Mouse (Mus musculus) bone marrow macrophage, adult 2 months (primary cell): ENCODE data around the gene Uba52. TPM values are rescaled to one million over a fixed set of nuclear protein-coding genes. Genes with fewer than 3 reads are reported as not detected.

Experiments
- H3K27ac ChIP-seq: 2 replicates; pipeline ENCODE4 v1.5.1; 2012; ENCODE audit warnings: low read depth, low read length; ENCODE audit not compliant: insufficient read depth
- H3K4me1 ChIP-seq: 2 replicates; pipeline ENCODE4 v1.6.1; 2012; ENCODE audit warnings: low read length; ENCODE audit not compliant: control insufficient read depth, insufficient read depth
- H3K4me3 ChIP-seq: 2 replicates; pipeline ENCODE4 v1.5.1; 2012; ENCODE audit warnings: mild to moderate bottlenecking, low read length, moderate library complexity; ENCODE audit not compliant: insufficient read depth
- CTCF ChIP-seq: IDR thresholded peaks from 2 replicates; pipeline ENCODE4 v1.5.1; 2012; ENCODE audit warnings: low read depth, mild to moderate bottlenecking, low read length, moderate library complexity
- POLR2A ChIP-seq: IDR thresholded peaks from 2 replicates; pipeline ENCODE4 v1.6.1; 2012; ENCODE audit warnings: mild to moderate bottlenecking, low read depth, low read length, borderline replicate concordance
- polyA plus RNA-seq: library from polyadenylated mRNA; stranded (reverse); fragments of >200 nt; gene quantifications from 2 replicates; pipeline ENCODE4 v1.2.4, GENCODE M21; 2012; ENCODE audit not compliant: missing spikeins, insufficient read depth, insufficient read length

Uba52 gene
- 825 and 873 TPM in 2 replicates for polyA plus RNA-seq

- peak within 1 kb of the TSS; percentile 97 for H3K4me3 ChIP-seq
- peaks cover 23% of the 10 kb centered on the region for H3K4me1 ChIP-seq
- TF ChIP-seq CTCF (no peak), POLR2A (peak; percentile 23; the same call in 1 of the 2 replicates)
- H3K27ac ChIP-seq: peak within 1 kb of the TSS; percentile 94
These were observed at the start of gene Uba52 for GRCm38 (mm10) chr8:70510228-70510915. Gene Uba52 (minus strand): TSS chr8:70510801.

- Histone ChIP-seq H3K4me3 (peak overlapping the region; percentile 14; the same call in 1 of the 2 replicates), H3K27ac (peak overlapping the region; percentile 80), H3K4me1 (peaks cover 62% of the 10 kb centered on the region)
- TF ChIP-seq POLR2A (no peak), CTCF (0 out of 2 replicates have a peak, but pooled peaks have one; percentile 25)
These were observed 49.5 kb upstream of the Uba52 start for GRCm38 (mm10) chr8:70560096-70560495.

- no peak; the same call in 1 of the 2 replicates for TF ChIP-seq CTCF
- TF ChIP-seq POLR2A: no peak
- Histone ChIP-seq H3K27ac (no peak overlapping the region), H3K4me1 (peaks cover 61% of the 10 kb centered on the region), H3K4me3 (no peak overlapping the region)
These were observed 48.4 kb upstream of the Uba52 start for GRCm38 (mm10) chr8:70558983-70559382.

- Histone ChIP-seq H3K27ac (no peak overlapping the region), H3K4me3 (no peak overlapping the region), H3K4me1 (peaks cover 63% of the 10 kb centered on the region)
- TF ChIP-seq CTCF (no peak), POLR2A (no peak)
These were observed 47.7 kb upstream of the Uba52 start for GRCm38 (mm10) chr8:70558334-70558733.

DNA sequence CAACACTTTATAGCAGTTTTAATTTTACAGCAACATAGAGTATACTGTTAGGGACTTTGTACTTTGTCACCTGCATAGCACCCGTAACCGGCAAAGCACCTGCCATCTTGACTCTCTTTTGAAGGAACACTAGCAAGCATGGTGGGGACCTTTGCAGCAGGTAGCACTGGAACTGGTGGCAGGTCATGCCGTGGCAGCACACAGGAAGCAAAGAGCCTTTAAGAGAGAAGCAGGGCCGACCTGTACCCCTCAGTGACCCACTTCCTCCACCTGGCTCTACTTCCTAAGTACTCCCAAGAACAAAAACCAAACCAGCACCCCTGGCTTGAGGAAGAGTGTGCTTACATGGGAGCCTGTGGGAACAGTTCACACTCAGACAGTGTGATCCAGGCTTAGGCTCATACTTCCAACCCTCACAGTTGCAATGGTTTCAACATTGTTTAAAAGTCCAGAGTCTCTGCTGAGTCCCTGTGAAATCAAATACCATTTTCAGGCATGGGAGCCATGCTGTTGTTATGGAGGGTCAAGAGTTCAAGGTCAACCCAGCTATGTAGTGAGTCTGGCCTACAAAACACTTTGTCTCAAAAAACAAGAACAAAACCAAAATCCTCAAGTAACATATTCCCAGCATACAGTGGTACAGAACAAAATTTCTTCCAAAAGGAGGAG, 44.6 kb upstream of the Uba52 start:
- Histone ChIP-seq H3K27ac (no peak overlapping the region), H3K4me3 (no peak overlapping the region), H3K4me1 (peaks cover 61% of the 10 kb centered on the region)
- TF ChIP-seq POLR2A (no peak), CTCF (no peak)

- Histone ChIP-seq H3K4me1 (peaks cover 65% of the 10 kb centered on the region), H3K4me3 (no peak overlapping the region), H3K27ac (peak overlapping the region; percentile 22)
- TF ChIP-seq CTCF (no peak), POLR2A (no peak)
These were observed 43.1 kb upstream of the Uba52 start for GRCm38 (mm10) chr8:70553740-70554139.

DNA sequence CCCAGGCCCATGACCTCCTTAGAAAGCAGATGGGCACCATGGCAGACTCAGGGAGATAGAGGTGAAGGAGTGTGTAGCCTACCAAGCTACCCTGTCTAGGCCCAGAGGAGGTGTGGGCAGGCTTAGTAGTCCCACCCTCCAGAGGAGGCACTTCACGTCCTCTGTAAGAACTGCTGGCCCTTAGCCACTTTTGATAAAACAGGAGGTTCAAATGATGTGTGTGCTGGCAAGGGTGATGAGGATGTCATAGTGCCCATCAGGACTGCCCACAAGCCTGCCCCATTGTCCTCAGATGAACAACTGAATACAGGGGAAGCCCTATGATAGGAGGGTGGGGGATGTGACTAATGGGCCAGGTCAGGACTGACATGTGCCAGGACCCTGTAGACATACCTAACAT, 42.2 kb upstream of the Uba52 start:
- no peak for TF ChIP-seq CTCF
- TF ChIP-seq POLR2A: no peak
- H3K4me3 ChIP-seq: no peak overlapping the region
- H3K27ac ChIP-seq: no peak overlapping the region

DNA sequence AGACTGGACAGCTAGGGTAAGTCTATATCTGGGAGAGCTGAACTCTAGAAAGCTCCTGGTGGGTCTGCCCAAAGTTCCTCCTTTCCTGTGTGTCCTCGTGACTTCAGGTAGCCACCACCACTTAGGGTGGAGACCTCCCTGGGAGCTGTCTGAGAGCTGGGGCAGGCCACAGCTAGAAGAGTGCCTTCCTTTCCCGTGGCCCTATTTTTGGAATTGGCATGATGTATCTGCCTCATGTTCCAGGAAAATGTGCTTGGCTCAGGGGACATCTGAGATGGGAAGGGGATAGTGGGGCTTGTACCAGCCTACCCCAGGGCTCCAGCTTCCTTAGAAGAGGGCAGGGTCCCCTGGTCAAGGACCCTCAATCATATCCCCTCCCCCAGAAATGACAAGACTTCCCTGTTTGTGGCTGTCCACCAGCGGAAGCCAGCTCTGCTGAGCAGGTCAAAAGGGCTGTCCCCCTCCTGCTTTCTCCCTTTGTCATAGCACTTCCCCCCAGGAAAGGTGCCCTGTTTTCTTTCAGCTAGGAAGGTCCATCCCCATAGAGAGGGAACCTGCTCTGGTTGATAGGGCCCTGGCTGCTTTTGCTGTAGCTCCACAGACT, 41.1 kb upstream of the Uba52 start:
- H3K4me3 ChIP-seq: no peak overlapping the region
- TF ChIP-seq POLR2A: no peak
- H3K4me1 ChIP-seq: peaks cover 78% of the 10 kb centered on the region
- peak overlapping the region; percentile 48 for H3K27ac ChIP-seq

More for the DNA sequence above, 42.2 kb upstream of the Uba52 start:
- H3K4me1 ChIP-seq: peaks cover 69% of the 10 kb centered on the region

GRCm38 (mm10) chr8:70549412-70550184, 39.0 kb upstream of the Uba52 start:
- TF ChIP-seq POLR2A (no peak), CTCF (no peak; the same call in 1 of the 2 replicates)
- H3K27ac ChIP-seq: peak overlapping the region; percentile 70
- H3K4me3 ChIP-seq: no peak overlapping the region
- peaks cover 91% of the 10 kb centered on the region for H3K4me1 ChIP-seq
